Mouse (Mus musculus) frontal cortex, postnatal 25 days (tissue): ENCODE data around the gene Sh3tc1.
A peak's percentile ranks its signal among the peaks of the same experiment; 100 is the strongest.

Experiments used
- DNase-seq, 2 experiments: peaks; one replicate each; pipeline ENCODE4 v3.0.0; 2022; ENCODE audit warnings: low spot score in 2 of 2

Sh3tc1 gene

DNA sequence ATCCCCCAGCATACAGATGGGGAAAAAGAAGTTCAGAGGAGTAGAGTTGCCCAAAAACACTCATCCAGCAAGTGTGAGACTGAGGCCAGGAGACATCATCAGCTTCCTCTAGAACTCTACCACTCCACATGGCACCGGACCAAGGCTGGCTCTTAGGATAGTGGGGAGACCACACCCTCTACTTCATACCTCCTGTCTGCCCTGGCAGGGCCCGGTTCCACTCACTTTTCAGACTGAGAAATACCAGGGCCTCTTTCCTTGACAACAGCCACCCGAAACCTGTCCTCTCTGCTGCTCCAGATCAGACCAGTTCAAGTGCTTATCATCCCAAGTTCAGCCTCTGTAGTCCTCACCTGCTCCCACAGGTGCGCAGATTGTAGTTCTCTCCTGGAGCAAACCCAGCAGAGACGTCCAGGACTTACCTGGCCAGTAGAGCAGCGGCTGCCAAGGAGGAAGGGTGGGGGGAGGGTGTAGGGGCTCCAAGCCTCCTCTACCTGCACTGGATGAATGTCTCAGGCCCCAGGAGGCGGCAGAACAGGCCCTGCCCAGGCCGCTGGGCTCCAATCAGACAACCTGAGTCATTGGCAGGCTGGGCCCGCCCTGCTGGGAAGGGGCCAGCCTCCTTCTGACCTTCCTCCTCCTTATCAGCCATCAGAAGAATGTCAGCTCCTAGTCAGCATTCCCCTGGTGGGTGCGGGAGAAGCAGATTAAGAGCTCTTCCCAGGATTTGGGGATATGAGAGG is at the start of gene Sh3tc1:
TSS of gene Sh3tc1 (minus strand) at position 452 of the 743 bp plus-strand sequence.
- no peak for DNase-seq

DNA sequence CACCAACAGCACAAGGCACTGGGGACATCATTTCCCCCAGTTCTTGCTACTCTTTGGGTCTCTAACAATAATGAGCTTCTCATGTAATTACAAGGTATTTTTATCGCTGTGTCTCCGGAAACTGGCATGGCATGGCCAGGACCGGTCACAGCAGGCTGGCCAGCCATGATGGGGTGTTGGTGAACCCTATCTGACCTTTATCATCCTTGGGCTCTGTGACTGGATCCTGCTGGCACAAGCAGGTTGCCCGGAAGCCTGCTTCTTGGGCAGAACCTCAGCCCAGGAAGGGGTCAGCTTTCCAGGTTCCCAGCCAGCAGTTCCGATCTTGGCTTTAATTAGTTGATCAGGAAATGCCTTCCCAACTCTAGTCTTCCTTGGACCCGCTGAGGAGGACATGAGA is 48.9 kb upstream of the Sh3tc1 start:
- DNase-seq: no peak

DNA sequence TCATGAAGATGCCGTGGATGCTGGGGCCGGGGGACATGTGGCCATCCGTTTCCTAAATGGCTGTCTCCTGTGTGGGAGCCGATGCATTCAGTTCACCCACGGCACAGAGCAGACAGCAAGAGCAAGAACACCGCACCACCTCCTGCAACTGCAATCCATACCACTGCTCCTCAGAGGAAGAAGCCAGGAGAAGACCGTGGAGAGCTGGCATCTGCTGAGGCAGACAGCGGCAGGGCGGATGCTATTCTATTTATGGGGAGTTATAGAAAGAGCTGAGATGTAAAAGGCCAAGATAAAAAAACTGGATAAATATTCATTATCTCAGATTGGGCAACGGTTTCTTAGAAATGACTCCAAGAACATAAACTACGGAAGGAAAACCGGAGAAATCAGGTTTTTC is 48.1 kb upstream of the Sh3tc1 start:
- peak in 1 of 2 experiments; percentile 30 for DNase-seq

DNA sequence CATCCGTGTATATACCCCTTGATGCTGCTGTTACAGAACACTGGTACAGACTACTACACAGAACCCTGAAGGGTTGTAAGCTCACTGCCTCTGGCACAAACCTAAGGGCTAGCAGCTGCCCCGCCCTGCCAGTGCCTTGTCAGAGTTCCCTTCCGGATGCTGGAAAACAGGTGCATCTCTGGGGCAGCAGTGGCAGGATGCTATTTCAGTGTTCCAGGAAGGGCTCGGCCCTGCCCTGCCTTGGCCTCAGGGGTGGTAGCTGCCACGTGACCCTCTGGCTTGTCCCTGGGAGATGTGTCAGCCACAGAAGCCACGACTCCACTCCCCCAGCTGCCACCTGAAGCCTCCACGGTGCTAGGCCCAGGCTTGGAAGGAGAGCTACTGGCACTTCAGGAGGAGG is 46.1 kb upstream of the Sh3tc1 start:
- no peak for DNase-seq

DNA sequence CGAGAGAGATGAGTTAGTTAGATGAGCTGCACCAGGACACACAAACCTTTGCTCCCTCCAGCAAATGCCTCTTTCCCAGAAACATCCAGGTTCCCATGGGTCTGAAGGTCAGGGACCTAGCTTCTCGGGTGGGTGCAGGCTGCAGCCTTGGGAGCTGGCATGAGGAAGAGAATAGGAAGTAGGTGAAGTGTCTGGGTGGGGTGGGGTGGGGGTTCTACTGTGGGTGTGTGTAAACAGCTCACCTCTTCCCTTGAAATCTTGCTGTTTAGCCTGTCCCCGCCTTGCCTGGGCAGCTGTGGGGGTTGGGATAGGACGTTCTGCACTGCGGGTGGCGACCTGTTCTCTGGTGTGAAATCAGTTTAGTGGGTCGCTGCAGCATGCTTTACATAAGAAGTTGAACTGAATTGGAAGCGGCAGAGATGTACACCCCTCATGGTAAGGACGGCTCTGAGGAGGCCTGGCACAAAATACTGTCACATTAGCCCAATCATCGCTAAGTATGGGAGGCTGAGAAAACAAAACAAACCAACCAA is 42.9 kb upstream of the Sh3tc1 start:
- DNase-seq: no peak

DNA sequence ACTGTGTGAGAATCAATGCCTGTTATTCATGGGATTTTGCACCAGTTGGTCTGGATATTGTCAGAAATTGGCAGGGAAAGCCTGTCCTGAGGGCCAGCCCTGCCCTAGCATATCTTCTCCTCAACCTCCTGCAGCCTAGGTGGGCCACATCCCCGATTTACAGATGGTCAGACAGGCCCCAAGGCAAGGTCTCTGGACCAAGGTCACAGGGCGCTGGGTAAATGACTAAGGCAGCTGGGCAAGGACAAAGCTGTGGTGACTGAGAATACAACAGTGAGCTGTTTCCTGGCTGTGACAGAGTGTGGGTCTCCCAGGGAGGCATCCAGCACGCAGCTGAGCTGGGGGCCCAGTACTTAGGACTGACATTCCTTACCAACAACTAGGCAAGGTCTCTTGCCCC is 41.3 kb upstream of the Sh3tc1 start:
- no peak for DNase-seq

DNA sequence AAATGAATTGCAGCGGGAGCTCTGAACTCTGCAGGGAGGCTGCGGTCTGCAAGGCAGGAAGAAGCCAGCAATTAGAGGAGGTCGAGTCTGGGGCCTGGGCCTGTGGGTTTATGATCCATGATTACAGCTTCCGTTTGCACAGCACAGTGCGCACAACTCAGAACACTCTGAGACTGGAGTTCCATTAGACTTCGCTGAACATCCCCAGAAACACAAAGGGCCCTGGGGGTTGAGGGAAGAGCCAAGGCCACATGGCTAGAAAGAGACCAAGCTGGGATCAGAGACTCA is 34.3 kb upstream of the Sh3tc1 start:
- no peak for DNase-seq

DNA sequence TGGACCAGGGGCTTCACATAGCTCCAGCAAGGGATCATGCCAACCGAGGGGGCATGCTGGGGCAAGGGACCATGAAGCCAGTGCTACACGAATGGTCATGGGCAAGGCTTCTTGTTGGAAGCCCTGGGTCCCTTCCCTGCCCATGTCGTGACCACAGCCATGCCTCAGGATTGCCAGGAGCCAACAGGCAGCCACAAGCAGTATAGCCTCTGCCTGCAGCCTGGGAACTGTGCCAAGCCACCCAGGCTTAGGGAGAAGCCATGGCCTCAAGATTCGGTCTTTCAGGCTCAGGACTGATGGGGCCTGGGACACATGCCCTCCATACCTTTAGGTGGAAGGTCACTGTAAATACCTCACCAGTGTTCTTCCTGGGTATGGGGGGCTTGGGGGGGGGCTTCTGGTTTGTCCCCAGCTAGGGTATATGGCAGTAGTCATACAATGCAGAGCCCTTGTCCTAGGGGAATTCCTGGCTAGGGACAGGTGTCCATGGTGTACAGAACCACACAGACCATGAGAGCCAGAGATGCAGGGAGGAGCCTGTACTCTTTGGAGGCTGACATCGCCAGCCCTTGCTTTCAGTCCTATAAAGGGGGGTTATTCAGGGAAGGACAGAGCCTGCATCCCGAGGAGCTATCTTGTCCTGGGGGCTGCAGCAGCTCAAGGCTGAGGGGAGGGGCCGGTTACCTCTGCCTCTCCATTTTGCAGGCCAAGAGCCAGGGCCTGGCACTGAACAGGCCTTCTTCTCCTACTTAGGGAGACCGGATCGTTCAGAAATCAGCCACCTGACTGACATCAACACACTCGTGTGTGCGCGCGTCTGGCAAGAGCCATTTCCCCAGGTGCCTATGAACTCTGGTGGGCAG is 33.7 kb upstream of the Sh3tc1 start:
- no peak for DNase-seq

DNA sequence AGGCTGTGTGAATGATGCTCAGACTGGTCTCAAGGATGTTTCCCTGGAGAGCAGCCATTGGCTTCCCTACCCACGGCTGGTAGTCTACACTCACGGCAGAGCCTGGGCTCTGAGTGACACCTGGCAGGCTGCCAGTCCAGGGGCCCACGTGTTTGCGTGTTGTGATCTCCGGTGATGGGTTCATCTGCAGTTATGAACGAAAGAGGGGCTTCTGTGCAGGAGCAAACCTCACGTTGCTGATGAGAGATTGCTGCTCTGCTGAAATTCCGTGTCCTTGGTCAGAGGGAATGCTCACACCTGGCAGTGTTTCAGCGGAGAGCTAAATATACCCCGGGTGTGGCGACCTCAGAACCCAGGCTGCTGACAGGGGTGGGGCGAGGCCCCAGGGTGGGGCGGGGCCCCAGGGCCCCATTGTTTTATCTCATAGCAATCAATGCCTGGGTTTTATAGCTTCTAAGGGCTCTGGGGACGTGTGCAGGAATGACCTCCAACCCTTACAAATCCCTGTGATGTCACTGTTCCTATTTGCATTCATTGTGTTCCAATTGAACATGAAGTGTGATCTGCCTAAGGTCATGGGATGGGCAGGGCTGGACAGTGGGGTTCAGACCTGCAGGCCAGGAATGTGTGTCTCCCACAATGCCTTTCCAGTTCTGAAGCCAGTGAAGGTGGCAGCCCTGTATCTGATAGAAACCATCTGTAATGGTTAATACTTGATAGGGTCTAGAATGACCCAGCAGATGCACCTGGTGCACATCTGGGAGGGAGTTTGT is 31.3 kb upstream of the Sh3tc1 start:
- no peak for DNase-seq

DNA sequence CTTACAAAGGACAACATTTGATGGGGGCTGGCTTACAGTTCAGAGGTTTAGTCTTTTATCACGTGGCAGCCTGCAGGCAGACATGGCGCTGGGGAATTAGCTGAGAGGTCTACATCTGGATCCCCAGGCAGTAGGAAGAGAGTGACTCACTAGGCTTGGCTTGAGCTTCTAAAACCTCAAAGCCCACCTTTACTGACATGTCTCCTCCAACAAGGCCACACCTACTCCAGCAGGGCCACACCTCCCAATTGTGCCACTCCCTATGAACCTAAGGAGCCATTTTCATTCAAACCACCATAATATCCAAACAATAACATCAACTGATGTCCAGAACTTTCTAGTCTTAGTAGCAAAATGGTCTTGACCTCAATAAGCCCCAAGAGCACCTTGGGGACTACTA is 30.5 kb upstream of the Sh3tc1 start:
- no peak for DNase-seq

DNA sequence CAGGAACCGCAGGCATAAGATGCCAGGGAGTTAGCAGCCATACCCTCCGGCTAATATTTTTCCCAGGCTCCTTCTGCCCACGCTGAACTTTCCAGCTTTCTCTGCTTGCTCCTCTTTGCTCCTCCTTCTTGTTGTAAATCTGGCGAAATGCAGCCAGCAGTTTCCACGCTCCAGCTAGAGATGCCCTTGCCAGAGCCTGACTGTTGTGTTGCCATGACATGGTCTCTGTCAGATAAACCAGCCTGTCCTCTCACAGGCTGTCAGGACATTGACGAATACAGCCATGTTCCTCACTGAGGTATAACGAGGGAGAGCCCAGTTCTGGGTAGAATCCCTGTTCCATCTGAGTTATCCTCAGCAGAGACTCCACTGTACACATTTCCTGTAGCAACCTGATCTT is 29.2 kb upstream of the Sh3tc1 start:
- no peak for DNase-seq

DNA sequence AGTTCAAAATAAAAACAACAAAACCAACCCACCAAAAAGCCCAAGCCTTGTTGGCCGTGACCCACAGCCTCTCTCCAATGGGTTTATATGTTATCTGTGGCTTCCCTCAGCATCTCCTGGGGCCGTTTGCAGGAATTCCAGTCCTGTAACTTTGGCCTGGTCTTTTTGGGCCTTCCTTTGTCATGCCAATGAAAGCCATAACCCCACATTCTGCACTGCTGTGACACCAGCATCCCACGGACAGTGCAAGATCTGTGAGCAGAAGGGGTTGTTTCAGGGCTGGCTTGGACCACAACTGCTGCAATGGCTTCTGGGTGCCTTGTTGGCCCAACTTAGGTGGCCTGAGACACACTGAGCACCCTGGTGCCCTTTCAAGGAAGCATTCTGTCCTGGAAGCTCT is 28.7 kb upstream of the Sh3tc1 start:
- DNase-seq: no peak

DNA sequence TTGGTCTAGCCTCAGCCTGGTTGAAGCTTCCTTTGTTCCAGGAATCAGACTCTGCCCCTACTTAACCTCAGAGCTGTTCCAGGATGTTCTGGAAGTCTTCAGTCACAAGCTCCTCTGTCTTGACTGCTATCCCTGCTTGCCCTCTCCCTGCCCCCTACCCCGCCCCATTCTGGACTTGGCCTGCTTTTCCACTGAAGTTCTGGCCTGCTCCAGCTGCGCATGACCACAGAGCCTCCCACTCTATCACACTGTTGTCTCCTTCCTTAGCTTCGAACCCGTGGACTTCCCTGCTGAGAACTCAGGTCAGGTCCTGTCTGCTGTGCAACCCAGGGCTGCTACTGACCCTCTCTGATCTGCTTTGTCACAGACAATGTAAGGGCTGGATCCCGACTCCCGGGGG is 26.1 kb upstream of the Sh3tc1 start:
- DNase-seq: no peak

DNA sequence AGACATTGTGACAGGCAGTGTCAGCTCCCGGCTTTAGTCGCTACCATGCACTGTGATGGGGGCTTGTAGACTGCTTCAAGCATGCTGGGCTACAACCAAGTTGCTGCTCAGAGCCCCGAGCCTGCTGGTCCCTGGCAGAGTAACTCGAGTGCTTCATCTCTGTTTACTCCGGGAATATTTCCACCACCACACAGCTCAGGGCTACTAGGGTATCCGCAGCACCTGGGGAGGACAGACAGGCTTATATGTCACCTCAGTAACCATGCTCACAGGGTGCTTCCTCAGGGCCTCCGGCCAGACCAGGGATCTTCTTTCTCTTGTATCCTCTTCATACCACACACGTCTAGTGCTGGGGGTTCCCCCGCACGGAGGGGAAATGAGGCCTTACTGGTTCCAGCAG is 23.1 kb upstream of the Sh3tc1 start:
- no peak for DNase-seq

DNA sequence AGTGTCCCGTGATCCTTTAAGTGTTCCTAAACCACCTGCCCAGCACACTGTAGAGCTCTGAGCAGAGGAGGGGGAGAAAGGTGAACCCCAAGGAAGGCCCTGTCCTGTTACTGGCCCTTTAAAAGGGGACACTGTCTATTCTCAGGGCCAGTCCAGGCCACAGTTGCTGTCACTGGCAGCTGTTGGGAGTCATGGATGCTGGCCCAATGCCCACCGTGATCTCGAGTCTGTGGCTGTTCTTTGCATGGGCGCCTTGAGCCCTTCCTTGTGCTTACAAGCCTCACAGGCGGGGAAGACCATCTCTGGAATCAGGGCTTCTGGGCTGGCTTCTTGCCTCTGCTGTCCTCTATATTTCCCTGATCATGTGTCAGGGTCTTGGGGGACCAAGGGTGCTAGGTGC is 22.6 kb upstream of the Sh3tc1 start:
- no peak for DNase-seq

DNA sequence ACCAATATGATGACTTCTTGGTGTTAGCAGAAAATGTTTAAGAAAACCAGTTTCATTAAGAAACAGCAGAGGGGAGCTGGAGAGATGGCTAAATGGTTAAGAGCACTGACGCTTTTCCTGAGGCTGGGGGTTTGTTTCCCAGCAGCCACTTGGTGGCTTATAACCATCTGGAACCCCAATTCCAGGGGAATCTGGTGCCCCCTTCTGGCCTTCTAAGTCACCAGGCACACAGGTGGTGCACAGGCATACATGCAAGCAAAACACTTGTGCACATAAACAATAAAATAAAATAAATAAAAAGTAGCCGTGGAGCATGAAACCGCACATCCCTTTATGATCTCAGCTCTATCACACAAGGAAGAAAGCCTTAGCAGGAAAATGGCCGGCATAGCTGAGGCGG is 21.5 kb upstream of the Sh3tc1 start:
- DNase-seq: no peak

DNA sequence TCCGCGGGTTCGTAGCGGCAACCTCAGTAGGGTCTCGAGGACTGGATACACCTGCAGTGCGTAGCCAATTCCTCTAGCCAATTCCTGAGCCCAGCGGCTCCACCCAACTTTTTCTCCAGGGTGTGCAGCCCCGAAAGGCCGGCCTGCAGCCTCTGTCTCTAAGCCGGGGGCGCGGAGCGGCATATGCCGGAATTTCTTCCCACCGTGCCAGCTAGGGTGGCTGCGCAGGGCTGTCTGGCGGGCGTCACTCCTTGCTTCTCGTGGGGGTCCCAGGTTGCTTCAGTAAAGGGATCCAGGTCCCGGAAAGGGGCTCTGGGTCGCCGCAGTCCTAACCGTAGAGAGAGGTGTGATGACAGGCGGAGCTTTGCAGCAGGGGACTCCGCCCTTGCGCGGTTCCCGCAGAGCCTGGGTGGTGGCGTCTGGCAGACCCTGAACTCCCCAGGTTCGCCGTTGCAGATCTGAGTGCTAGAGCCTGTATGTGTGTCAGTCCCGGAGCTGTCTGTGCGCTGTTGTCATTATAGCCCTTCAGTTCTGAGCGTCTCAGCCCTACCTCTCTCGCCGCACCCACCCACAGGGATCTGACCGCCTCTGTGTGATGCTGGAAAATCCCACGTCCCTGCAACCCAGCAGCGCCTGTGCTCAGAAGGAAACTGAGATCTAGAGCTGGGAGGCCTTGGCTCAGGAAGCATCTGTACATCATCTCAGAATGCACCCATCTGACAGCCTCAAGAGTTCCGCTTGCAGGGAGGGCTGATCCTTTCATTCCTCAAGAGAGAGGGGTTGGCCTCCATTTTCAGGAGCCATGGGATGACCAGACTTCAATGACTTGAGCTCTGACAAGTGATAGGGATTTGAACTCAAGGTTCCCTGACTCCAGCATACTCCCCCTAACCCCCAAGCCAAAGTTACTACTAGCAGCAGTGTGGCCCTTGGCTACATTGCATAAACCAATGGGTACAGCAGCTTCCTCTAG is 18.6 kb upstream of the Sh3tc1 start:
- peak; percentile 37 to 59 for DNase-seq

DNA sequence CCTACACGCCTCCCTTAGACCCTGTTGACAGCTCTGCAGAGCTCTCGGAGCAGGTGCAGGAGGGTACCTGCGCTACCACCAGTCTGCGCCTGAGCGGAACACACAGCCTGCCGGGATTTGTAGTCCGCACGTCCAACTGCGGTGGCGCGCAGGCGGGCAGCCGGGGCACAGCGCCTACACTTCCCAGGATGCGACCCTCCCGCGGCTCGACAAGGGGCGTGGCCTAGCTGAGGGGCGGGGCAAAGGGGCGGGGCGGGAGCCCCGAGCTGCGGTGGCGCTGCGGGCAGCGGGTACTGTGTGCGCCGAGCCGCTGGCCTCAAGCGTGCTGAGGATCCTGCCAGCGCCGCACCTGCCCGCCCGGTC is 17.8 kb upstream of the Sh3tc1 start, which contains the start of gene Ablim2:
TSS of gene Ablim2 (plus strand) at position 242 of the 363 bp plus-strand sequence.
- DNase-seq: peak; percentile 78 to 93

DNA sequence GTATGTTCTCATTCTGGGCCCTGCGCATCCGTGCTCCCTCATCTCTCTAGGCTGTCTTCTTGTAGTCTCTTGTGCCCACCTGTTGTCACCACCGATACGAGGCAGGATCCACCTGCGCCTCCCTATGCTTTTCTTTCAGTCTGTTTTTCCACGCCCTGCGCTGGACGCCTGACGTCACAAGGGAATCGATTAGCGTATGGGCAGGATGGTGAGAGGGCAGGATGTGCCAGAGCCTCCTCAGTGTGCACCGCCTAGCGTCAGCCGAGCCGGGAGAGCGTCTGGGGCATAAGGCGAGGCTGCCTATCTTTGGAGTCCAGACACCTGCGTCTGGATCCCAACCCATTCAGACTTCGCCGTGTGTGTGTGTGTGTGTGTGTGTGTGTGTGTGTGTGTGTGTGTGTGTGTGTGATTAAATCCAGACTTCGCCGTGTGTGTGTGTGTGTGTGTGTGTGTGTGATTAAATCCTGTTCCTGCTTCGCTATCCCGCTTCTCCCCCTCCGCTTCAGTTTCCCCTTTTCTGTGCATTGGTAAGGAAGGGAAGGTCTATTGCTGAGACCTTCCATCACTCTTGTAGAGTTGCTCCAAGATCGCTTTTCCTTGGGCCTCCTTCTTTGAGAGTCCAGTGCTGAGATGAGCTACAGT is 17.3 kb upstream of the Sh3tc1 start:
- peak; percentile 49 to 64 for DNase-seq

DNA sequence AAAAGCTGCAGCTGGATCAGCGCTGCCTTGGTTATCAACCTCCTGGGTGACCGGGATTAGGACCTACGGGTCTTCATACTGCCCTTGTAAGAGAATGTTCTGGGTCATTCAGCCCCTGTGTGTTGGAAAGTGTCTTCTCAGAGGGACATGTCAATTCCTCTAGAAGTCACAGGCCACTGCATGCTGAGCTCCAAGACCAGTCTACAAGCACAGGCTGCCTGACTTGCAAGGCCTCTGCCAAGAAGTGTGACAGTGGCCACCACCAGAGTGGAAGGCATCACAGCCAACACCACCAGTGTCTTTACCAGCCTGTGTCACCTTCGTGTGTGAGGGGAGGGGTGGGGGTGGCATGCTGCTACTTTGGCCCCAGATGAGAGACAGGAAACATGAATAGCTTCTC is 16.2 kb upstream of the Sh3tc1 start:
- DNase-seq: no peak
